7 mouse cellular contexts compared by ENCODE assay signal in the genomic region with DNA sequence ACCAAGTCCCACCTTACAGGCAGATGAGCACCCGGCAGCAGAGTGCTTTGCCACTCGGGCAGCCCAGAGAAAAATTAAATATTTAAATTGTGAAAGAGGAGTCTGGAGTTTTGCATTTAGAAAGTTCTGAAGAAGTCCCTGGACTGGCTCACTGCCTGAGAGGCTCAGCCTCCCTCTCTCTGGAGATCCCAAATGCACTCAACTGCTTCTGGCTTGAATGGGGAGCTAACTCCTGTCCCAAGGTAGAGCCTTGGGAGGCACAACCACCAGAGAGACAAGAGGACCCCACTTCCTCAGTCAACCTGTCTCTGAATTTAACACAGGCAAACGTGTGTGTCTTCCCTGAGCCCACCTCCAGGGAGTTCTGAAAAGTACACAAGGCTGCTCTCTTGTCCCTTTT. TPM values are rescaled to one million over a fixed set of nuclear protein-coding genes. Genes with fewer than 3 reads are reported as not detected.
DNase-seq lines count a peak whose midpoint lies in the region; ATAC-seq and TF ChIP-seq lines count a peak whose summit lies in the region.

No protein-coding gene starts in this region.

- WGBS in lung, embryonic 15.5 days, result under 1% methylated on average over 3 of the region's 3 CpGs
- WGBS in limb, embryonic 14.5 days, result 8% methylated on average over 3 of the region's 3 CpGs
- WGBS in stomach, embryonic 15.5 days, result 5% methylated on average over 3 of the region's 3 CpGs

- no peak for TF ChIP-seq POLR2A in limb, embryonic 14.5 days (IDR thresholded peaks at IDR 0.05; ENCODE audit: borderline replicate concordance, extremely low read depth, insufficient read depth, insufficient read length)

- peak overlapping the region; percentile 42 for H3K9ac ChIP-seq in lung, embryonic 15.5 days
- peak overlapping the region; percentile 65 for H3K9ac ChIP-seq in limb, embryonic 14.5 days (ENCODE audit: low read depth, low read length, severe bottlenecking)
- H3K9ac ChIP-seq in stomach, embryonic 15.5 days, result peak overlapping the region; percentile 26; the same call in 1 of the 2 replicates

- peak overlapping the region; percentile 46 for H3K4me3 ChIP-seq in lung, embryonic 15.5 days
- H3K4me3 ChIP-seq in limb, embryonic 14.5 days (replicated peaks; ENCODE audit: low read length), result peak overlapping the region; percentile 48
- peak overlapping the region; percentile 38 for H3K4me3 ChIP-seq in stomach, embryonic 15.5 days (replicated peaks)

- no peak for ATAC-seq in lung, embryonic 15.5 days (ENCODE audit: borderline replicate concordance, extremely low read depth, low FRiP score, low TSS enrichment)
- ATAC-seq in limb, embryonic 14.5 days (ENCODE audit: low FRiP score, low read depth), result no peak
- ATAC-seq in stomach, embryonic 15.5 days (ENCODE audit: insufficient read depth, low FRiP score, low read depth), result no peak

- peaks cover 17% of the 10 kb centered on the region for H3K4me1 ChIP-seq in lung, embryonic 15.5 days
- H3K4me1 ChIP-seq in limb, embryonic 14.5 days (ENCODE audit: control insufficient read depth, insufficient read depth, low read length), result peaks cover 38% of the 10 kb centered on the region
- peaks cover 8% of the 10 kb centered on the region; the same call in 1 of the 2 replicates for H3K4me1 ChIP-seq in stomach, embryonic 15.5 days

- intact Hi-C loops in left cerebral cortex, postnatal 14 days (cut with DNase I), result no loop called here

- H3K36me3 ChIP-seq in lung, embryonic 15.5 days, result no peaks in the 10 kb centered on the region
- H3K36me3 ChIP-seq in limb, embryonic 14.5 days (ENCODE audit: control insufficient read depth, insufficient read depth, low read length), result no peaks in the 10 kb centered on the region
- no peaks in the 10 kb centered on the region for H3K36me3 ChIP-seq in stomach, embryonic 15.5 days

- H3K4me2 ChIP-seq in lung, embryonic 15.5 days, result peak overlapping the region; percentile 61
- H3K4me2 ChIP-seq in limb, embryonic 14.5 days (replicated peaks; ENCODE audit: low read depth, low read length, severe bottlenecking), result peak overlapping the region; percentile 59
- peak overlapping the region; percentile 47 for H3K4me2 ChIP-seq in stomach, embryonic 15.5 days

- DNase-seq in lung, postnatal 4 days, result no peak
- peak; percentile 9 for DNase-seq in forelimb bud, embryonic 11.5 days (ENCODE audit: low read depth, low spot score)
- no peak for DNase-seq in limb, embryonic 14.5 days (ENCODE audit: low spot score)
- DNase-seq in left cerebral cortex, postnatal 14 days (ENCODE audit: low spot score in 2 of 2), result no peak
- DNase-seq in urinary bladder, adult 18-20 months (ENCODE audit: low spot score in 2 of 2), result no peak

- H3K27me3 ChIP-seq in lung, embryonic 15.5 days, result no peaks in the 10 kb centered on the region
- no peaks in the 10 kb centered on the region for H3K27me3 ChIP-seq in limb, embryonic 14.5 days (ENCODE audit: control insufficient read depth, insufficient read depth, low read length)
- H3K27me3 ChIP-seq in stomach, embryonic 15.5 days (replicated peaks), result no peaks in the 10 kb centered on the region

- H3K9me3 ChIP-seq in lung, embryonic 15.5 days, result no peaks in the 10 kb centered on the region
- no peaks in the 10 kb centered on the region for H3K9me3 ChIP-seq in limb, embryonic 14.5 days (ENCODE audit: control insufficient read depth, low read length)
- no peaks in the 10 kb centered on the region for H3K9me3 ChIP-seq in stomach, embryonic 15.5 days

- H3K27ac ChIP-seq in lung, embryonic 15.5 days, result no peak overlapping the region
- peak overlapping the region; percentile 61; the same call in 1 of the 2 replicates for H3K27ac ChIP-seq in limb, embryonic 14.5 days (replicated peaks; ENCODE audit: low read depth, low read length)
- peak overlapping the region; percentile 70; the same call in 1 of the 2 replicates for H3K27ac ChIP-seq in stomach, embryonic 15.5 days

RNA-seq across cellular contexts. Expression of gene Ldb2, which starts 1.0 kb away (rescaled TPM):
- polyA plus RNA-seq in lung, embryonic 15.5 days (2015; fragmentation: Nextera tagmentation; extraction: Ambion mirVana), result 46.2 and 47.8 TPM in 2 replicates
- 59.2 and 64.4 TPM in 2 replicates for polyA plus RNA-seq in limb, embryonic 14.5 days (2012; rRNA removed)
- 59.5 and 76.6 TPM in 2 replicates for polyA plus RNA-seq in limb, embryonic 14.5 days (2014; fragmentation: Nextera tagmentation; extraction: Ambion mirVana)
- 41.4 and 42.8 TPM in 2 replicates for polyA plus RNA-seq in stomach, embryonic 15.5 days (2015; fragmentation: Nextera tagmentation; extraction: Ambion mirVana)
- 10 to 100 TPM; 57.4 to 66.5 TPM for total RNA-seq in left cerebral cortex, postnatal 14 days (2021)
